Mouse (Mus musculus) frontal cortex, adult (tissue): ENCODE data around the gene Morn3.
A peak's percentile ranks its signal among the peaks of the same experiment; 100 is the strongest.
"Not testable (repeated sequence)": the region's sequence is repeated elsewhere in the genome, so short reads cannot be mapped to it uniquely, and the experiment has no call there.

Experiments
- ATAC-seq: cut with Nextera tagmentation; 2 replicates; pipeline ENCODE4 v1.9.2; 2017; ENCODE audit warnings: mild to moderate bottlenecking, moderate library complexity, mixed read lengths; ENCODE audit not compliant: low TSS enrichment

Morn3 gene

GRCm38 (mm10) chr5:123046916-123047315 is at the start of gene Morn3:
Gene Morn3 (minus strand): TSS chr5:123047016.
- no peak for ATAC-seq

GRCm38 (mm10) chr5:123096299-123096698 is 49.5 kb upstream of the Morn3 start:
- no peak for ATAC-seq

GRCm38 (mm10) chr5:123094238-123094991 is 47.6 kb upstream of the Morn3 start:
- no peak for ATAC-seq

GRCm38 (mm10) chr5:123093077-123093633 is 46.3 kb upstream of the Morn3 start:
- no peak for ATAC-seq

- ATAC-seq: no peak
These were observed 43.9 kb upstream of the Morn3 start for GRCm38 (mm10) chr5:123090560-123091306.

- ATAC-seq: no peak
These were observed 42.0 kb upstream of the Morn3 start for GRCm38 (mm10) chr5:123088784-123089183.

GRCm38 (mm10) chr5:123086501-123086900 is 39.7 kb upstream of the Morn3 start:
- no peak for ATAC-seq

- no peak for ATAC-seq
These were observed 36.7 kb upstream of the Morn3 start for GRCm38 (mm10) chr5:123083340-123084050.

GRCm38 (mm10) chr5:123080510-123080909 is 33.7 kb upstream of the Morn3 start:
- no peak for ATAC-seq

- no peak for ATAC-seq
These were observed 33.2 kb upstream of the Morn3 start for GRCm38 (mm10) chr5:123080041-123080440.

- ATAC-seq: no peak
These were observed 32.8 kb upstream of the Morn3 start for GRCm38 (mm10) chr5:123079568-123079967.

- ATAC-seq: peak; percentile 50
These were observed 29.8 kb upstream of the Morn3 start for GRCm38 (mm10) chr5:123076419-123077281.

GRCm38 (mm10) chr5:123075576-123076418 is 29.0 kb upstream of the Morn3 start:
- ATAC-seq: peak; percentile 92

- no peak for ATAC-seq
These were observed 21.9 kb upstream of the Morn3 start for GRCm38 (mm10) chr5:123068714-123069113.

- no peak for ATAC-seq
These were observed 21.3 kb upstream of the Morn3 start, which contains the start of gene Tmem120b for GRCm38 (mm10) chr5:123068115-123068514. Gene Tmem120b (plus strand): TSS chr5:123068415.

GRCm38 (mm10) chr5:123067395-123067995 is 20.7 kb upstream of the Morn3 start:
- no peak for ATAC-seq

- no peak for ATAC-seq
These were observed 17.4 kb upstream of the Morn3 start for GRCm38 (mm10) chr5:123064207-123064606.

GRCm38 (mm10) chr5:123063141-123063540 is 16.3 kb upstream of the Morn3 start:
- ATAC-seq: no peak

- not testable (repeated sequence) for ATAC-seq
These were observed 14.6 kb upstream of the Morn3 start for GRCm38 (mm10) chr5:123061402-123061749.
